Mouse (Mus musculus) heart, embryonic 12.5 days (tissue): ENCODE measurements around the gene Scml4. TPM values are rescaled to one million over a fixed set of nuclear protein-coding genes. Genes with fewer than 3 reads are reported as not detected.

ENCODE experiments used
- ATAC-seq: fragments of 200-750 bp; cut with Nextera tagmentation; 2 replicates; pipeline ENCODE4 v1.8.0; 2017; ENCODE audit warnings: moderate TSS enrichment, moderate library complexity; ENCODE audit not compliant: insufficient number of reproducible peaks, low FRiP score
- H3K27ac ChIP-seq: fragments of 300-500 bp; sonication (generic); 2 replicates; pipeline ENCODE4 v1.5.1; 2016; ENCODE audit warnings: mild to moderate bottlenecking, moderate library complexity; ENCODE audit not compliant: poor library complexity, severe bottlenecking
- H3K27me3 ChIP-seq: fragments of 300-500 bp; sonication (generic); replicated peaks from 2 replicates; pipeline ENCODE4 v1.6.1; 2016; ENCODE audit warnings: mild to moderate bottlenecking, moderate library complexity
- H3K36me3 ChIP-seq: fragments of 300-500 bp; sonication (generic); 2 replicates; pipeline ENCODE4 v1.6.1; 2016; ENCODE audit warnings: mild to moderate bottlenecking, moderate library complexity
- H3K4me1 ChIP-seq: fragments of 300-500 bp; sonication (generic); replicated peaks from 2 replicates; pipeline ENCODE4 v1.6.1; 2016; ENCODE audit warnings: mild to moderate bottlenecking
- H3K4me2 ChIP-seq: fragments of 300-500 bp; sonication (generic); 2 replicates; pipeline ENCODE4 v1.6.1; 2016; ENCODE audit warnings: mild to moderate bottlenecking, moderate library complexity
- H3K4me3 ChIP-seq: fragments of 300-500 bp; sonication (generic); 2 replicates; pipeline ENCODE4 v1.5.1; 2016; ENCODE audit warnings: mild to moderate bottlenecking
- H3K9ac ChIP-seq: fragments of 300-500 bp; sonication (generic); 2 replicates; pipeline ENCODE4 v1.6.1; 2016; ENCODE audit warnings: mild to moderate bottlenecking, moderate library complexity
- H3K9me3 ChIP-seq: fragments of 300-500 bp; sonication (generic); replicated peaks from 2 replicates; pipeline ENCODE4 v1.6.1; 2016; ENCODE audit warnings: mild to moderate bottlenecking, moderate library complexity
- WGBS: fragments of 180-500 bp; shearing (Covaris S2); methylation state at CpG from one replicate; pipeline ENCODE4 v1.1.7; 2016; 5-methylcytosine and 5-hydroxymethylcytosine counted together
- polyA plus RNA-seq: library from polyadenylated mRNA; unstranded; fragments of >200 nt; fragmentation: Nextera tagmentation; extraction: Ambion mirVana; gene quantifications from 2 replicates; pipeline ENCODE4 v1.2.1, GENCODE M21; 2016

Gene Scml4
- polyA plus RNA-seq, 1 experiment from 2014 or later, result 1.0 TPM

DNA sequence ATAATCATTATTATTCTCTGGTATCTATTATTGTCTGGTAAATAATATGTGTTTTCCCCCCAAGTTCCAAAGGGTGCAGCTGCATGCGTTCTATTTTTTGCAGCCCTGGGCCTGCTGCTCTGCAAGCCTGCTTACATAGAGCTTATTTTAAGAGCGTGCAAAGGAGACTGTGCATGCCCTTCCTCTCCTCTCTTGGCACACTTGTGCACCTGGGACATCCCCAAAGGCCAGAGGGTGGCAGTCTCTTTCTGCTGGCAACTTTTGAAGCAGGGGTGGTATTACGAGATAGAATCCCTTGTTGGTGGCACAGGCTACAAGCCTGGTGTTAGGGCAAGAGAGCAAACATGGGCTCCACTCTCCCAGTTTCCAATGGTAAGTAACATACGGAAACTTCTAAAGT, 146.4 kb downstream of the Scml4 start:
- no peak for ATAC-seq
- H3K27ac ChIP-seq, result no peak overlapping the region
- no peak overlapping the region for H3K9ac ChIP-seq
- WGBS, result 70% methylated on average over 4 of the region's 4 CpGs
- peaks cover 47% of the 10 kb centered on the region for H3K4me1 ChIP-seq
- no peak overlapping the region for H3K4me2 ChIP-seq
- no peaks in the 10 kb centered on the region for H3K9me3 ChIP-seq
- no peaks in the 10 kb centered on the region for H3K27me3 ChIP-seq
- peaks cover 4% of the 10 kb centered on the region; the same call in 1 of the 2 replicates for H3K36me3 ChIP-seq
- H3K4me3 ChIP-seq, result no peak overlapping the region

DNA sequence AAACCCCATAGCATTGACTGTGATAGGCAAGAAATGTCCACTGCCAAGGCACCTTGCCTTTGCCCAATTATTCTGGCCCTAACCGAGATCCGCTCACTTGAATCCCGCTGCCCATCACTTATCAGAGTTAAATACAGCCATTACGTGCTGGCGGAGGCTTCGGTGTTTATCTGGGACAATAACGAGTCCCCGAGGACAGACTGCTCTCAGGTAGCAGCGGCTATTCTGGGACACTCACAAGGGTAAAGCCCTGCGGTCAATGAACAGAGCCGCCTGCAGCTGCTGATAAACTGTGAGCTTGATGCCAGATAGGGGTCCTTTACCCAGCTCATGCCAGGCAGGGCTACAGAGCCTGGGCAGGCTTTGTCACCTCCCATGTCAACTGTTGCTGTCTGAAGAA, 147.9 kb downstream of the Scml4 start:
- Histone ChIP-seq H3K36me3 (peaks cover 4% of the 10 kb centered on the region; the same call in 1 of the 2 replicates), H3K4me1 (peaks cover 34% of the 10 kb centered on the region), H3K27ac (no peak overlapping the region), H3K4me3 (no peak overlapping the region), H3K4me2 (peak overlapping the region; percentile 52), H3K27me3 (no peaks in the 10 kb centered on the region), H3K9me3 (no peaks in the 10 kb centered on the region), H3K9ac (no peak overlapping the region)
- 28% methylated on average over 11 of the region's 11 CpGs for WGBS
- no peak for ATAC-seq

Other genes starting within 250 kb of the Scml4 start
- gene Sec63, start 98.9 kb upstream of the Scml4 start, polyA plus RNA-seq, result 19.5 and 21.0 TPM in 2 replicates